Mouse (Mus musculus): Measurements from ENCODE around the gene Dnmt3b. TPM values are rescaled to one million over a fixed set of nuclear protein-coding genes. Genes with fewer than 3 reads are reported as not detected.
A peak's percentile ranks its signal among the peaks of the same experiment; 100 is the strongest.
"Not testable (repeated sequence)": the region's sequence is repeated elsewhere in the genome, so short reads cannot be mapped to it uniquely, and the experiment has no call there.

Gene Dnmt3b
- polyA plus RNA-seq, 1 experiment = 0.51 TPM

DNA sequence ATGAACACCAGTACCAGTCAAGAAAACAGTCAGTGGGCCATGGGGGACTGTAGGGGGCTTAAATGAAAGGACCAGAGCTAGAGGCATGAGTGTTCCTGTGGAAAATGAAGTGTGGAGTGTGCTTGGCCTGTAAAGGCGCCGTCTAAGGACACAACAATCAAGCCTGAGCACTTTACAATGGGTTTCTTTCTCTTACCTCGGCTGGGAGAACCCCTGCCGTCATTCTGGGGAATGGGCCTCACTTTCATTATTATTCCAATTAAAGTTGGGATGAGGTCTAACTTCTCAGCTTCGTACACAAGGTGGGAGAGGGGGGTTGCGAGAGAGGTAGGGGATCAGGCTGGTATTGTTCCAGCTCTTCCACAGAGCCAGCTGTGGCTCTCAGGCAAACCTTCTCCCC lies 6.3 kb upstream of the Dnmt3b start:
- TF ChIP-seq USF1 (IDR thresholded peaks at IDR 0.05; ENCODE audit: low read depth) = no peak
- no peak for TF ChIP-seq FOSL1 (IDR thresholded peaks at IDR 0.05; ENCODE audit: insufficient read depth, low read length, poor library complexity, severe bottlenecking)
- no peak for TF ChIP-seq MAX (IDR thresholded peaks at IDR 0.05)
- TF ChIP-seq MYOG (IDR thresholded peaks at IDR 0.05; ENCODE audit: control insufficient read depth, extremely low read depth, insufficient read length) = no peak
- TF ChIP-seq CEBPB (IDR thresholded peaks at IDR 0.05; ENCODE audit: low read depth) = no peak
- no peak for TF ChIP-seq CTCF (IDR thresholded peaks at IDR 0.05; ENCODE audit: control insufficient read depth, insufficient read depth, insufficient read length)
- no peak for TF ChIP-seq MYOD1 (IDR thresholded peaks at IDR 0.05; ENCODE audit: control insufficient read depth, insufficient read length, low read depth)
- Histone ChIP-seq H3K79me3 (ENCODE audit: low read depth) (no peaks in the 10 kb centered on the region), H3K79me2 (ENCODE audit: control insufficient read depth, insufficient read depth) (no peaks in the 10 kb centered on the region), H3ac (ENCODE audit: control insufficient read depth, insufficient read length, low read depth) (no peak overlapping the region), H3K36me3 (ENCODE audit: control insufficient read depth, insufficient read depth) (no peaks in the 10 kb centered on the region), H3K4me3 (ENCODE audit: insufficient read depth, poor library complexity, severe bottlenecking) (no peak overlapping the region), H3K27me3 (ENCODE audit: control insufficient read depth, insufficient read depth, insufficient read length) (peaks cover 20% of the 10 kb centered on the region)

DNA sequence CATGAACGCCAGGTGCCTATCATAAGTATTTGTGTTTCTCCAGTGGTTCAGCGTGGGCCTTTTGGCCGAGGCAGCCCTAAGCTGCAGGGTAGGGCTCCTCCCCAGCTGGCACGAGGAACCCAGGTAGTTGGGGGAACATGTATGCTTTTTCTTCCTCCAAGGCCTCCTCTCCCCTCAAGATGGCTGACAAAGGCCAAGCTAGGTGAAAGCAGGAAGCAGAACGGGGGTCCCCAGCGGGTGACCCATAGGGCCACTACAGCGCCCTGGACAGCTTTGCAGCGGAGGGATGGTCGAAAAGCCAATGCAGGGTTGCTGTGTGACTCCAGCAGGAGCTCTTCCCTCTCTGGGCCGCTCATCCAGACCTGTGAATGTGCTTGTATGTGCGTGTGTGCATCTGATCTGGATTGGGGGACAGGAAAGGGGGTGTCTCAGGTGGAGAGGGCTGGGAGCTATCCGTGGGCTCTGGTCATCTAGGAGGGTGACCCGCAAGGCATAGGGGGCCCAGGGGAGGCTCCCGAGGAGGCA lies 415 bp upstream of the Dnmt3b start:
- peak overlapping the region; percentile 51 for H3K4me3 ChIP-seq (ENCODE audit: insufficient read depth, poor library complexity, severe bottlenecking)
- peak overlapping the region; percentile 20 for H3ac ChIP-seq (ENCODE audit: control insufficient read depth, insufficient read length, low read depth)
- TF ChIP-seq CEBPB (IDR thresholded peaks at IDR 0.05; ENCODE audit: low read depth) = no peak
- TF ChIP-seq CTCF (IDR thresholded peaks at IDR 0.05; ENCODE audit: control insufficient read depth, insufficient read depth, insufficient read length) = no peak
- TF ChIP-seq USF1 (IDR thresholded peaks at IDR 0.05; ENCODE audit: low read depth) = no peak
- no peak for TF ChIP-seq MYOD1 (IDR thresholded peaks at IDR 0.05; ENCODE audit: control insufficient read depth, insufficient read length, low read depth)
- TF ChIP-seq MYOG (IDR thresholded peaks at IDR 0.05; ENCODE audit: control insufficient read depth, extremely low read depth, insufficient read length) = no peak
- no peak for TF ChIP-seq MAX (IDR thresholded peaks at IDR 0.05)
- H3K79me3 ChIP-seq (ENCODE audit: low read depth) = no peaks in the 10 kb centered on the region
- H3K27me3 ChIP-seq (ENCODE audit: control insufficient read depth, insufficient read depth, insufficient read length) = peaks cover 3% of the 10 kb centered on the region
- no peaks in the 10 kb centered on the region for H3K36me3 ChIP-seq (ENCODE audit: control insufficient read depth, insufficient read depth)
- H3K79me2 ChIP-seq (ENCODE audit: control insufficient read depth, insufficient read depth) = no peaks in the 10 kb centered on the region

- Histone ChIP-seq H3K79me3 (ENCODE audit: low read depth) (no peaks in the 10 kb centered on the region), H3K27me3 (ENCODE audit: control insufficient read depth, insufficient read depth, insufficient read length) (no peaks in the 10 kb centered on the region)
- TF ChIP-seq CEBPB (IDR thresholded peaks at IDR 0.05; ENCODE audit: low read depth) = no peak
Measured at GRCm38 (mm10) chr2:153650014-153650687, 901 bp downstream of the Dnmt3b start.

GRCm38 (mm10) chr2:153651681-153652080 lies 2.4 kb downstream of the Dnmt3b start:
- Histone ChIP-seq H3ac (ENCODE audit: control insufficient read depth, insufficient read length, low read depth) (no peak overlapping the region), H3K4me3 (ENCODE audit: insufficient read depth, poor library complexity, severe bottlenecking) (no peak overlapping the region), H3K79me2 (ENCODE audit: control insufficient read depth, insufficient read depth) (no peaks in the 10 kb centered on the region), H3K36me3 (ENCODE audit: control insufficient read depth, insufficient read depth) (no peaks in the 10 kb centered on the region), H3K27me3 (ENCODE audit: control insufficient read depth, insufficient read depth, insufficient read length) (no peaks in the 10 kb centered on the region), H3K79me3 (ENCODE audit: low read depth) (no peaks in the 10 kb centered on the region)
- TF ChIP-seq CEBPB (IDR thresholded peaks at IDR 0.05; ENCODE audit: low read depth) (no peak), MYOG (IDR thresholded peaks at IDR 0.05; ENCODE audit: control insufficient read depth, extremely low read depth, insufficient read length) (no peak), FOSL1 (IDR thresholded peaks at IDR 0.05; ENCODE audit: insufficient read depth, low read length, poor library complexity, severe bottlenecking) (no peak), MAX (IDR thresholded peaks at IDR 0.05) (no peak)

More at GRCm38 (mm10) chr2:153650014-153650687, 901 bp downstream of the Dnmt3b start:
- Histone ChIP-seq H3ac (ENCODE audit: control insufficient read depth, insufficient read length, low read depth) (peak overlapping the region; percentile 95), H3K79me2 (ENCODE audit: control insufficient read depth, insufficient read depth) (no peaks in the 10 kb centered on the region), H3K4me3 (ENCODE audit: insufficient read depth, poor library complexity, severe bottlenecking) (peak overlapping the region; percentile 51), H3K36me3 (ENCODE audit: control insufficient read depth, insufficient read depth) (no peaks in the 10 kb centered on the region)

DNA sequence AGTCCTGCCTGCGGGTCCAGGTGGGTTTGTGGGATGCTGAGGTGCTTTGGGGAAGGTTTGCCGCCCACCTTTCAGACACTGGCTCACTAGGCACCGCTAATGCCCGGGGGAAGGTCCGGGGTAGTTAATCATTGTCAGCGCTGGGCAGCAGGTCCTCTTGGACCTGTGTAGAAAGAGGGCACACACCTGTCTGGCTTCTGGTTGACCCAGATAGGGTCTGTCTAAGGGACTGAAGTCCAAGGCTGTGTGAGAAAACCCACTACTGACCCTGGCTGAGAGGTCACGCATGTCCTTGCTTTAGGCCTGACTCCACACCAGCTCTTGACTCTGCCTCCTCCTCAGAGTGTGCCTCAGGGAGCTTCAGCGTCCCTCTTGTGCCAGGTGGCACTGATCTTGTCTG lies 8.4 kb downstream of the Dnmt3b start:
- H3K36me3 ChIP-seq (ENCODE audit: control insufficient read depth, insufficient read depth); H3ac ChIP-seq (ENCODE audit: control insufficient read depth, insufficient read length, low read depth); H3K79me3 ChIP-seq (ENCODE audit: low read depth): not testable (repeated sequence)

GRCm38 (mm10) chr2:153660616-153661015 lies 11.4 kb downstream of the Dnmt3b start:
- TF ChIP-seq CEBPB (IDR thresholded peaks at IDR 0.05; ENCODE audit: low read depth) (no peak), MYOG (IDR thresholded peaks at IDR 0.05; ENCODE audit: control insufficient read depth, extremely low read depth, insufficient read length) (no peak), MAX (IDR thresholded peaks at IDR 0.05) (no peak), MYOD1 (IDR thresholded peaks at IDR 0.05; ENCODE audit: control insufficient read depth, insufficient read length, low read depth) (no peak), FOSL1 (IDR thresholded peaks at IDR 0.05; ENCODE audit: insufficient read depth, low read length, poor library complexity, severe bottlenecking) (no peak), CTCF (IDR thresholded peaks at IDR 0.05; ENCODE audit: control insufficient read depth, insufficient read depth, insufficient read length) (no peak), USF1 (IDR thresholded peaks at IDR 0.05; ENCODE audit: low read depth) (no peak)
- Histone ChIP-seq H3ac (ENCODE audit: control insufficient read depth, insufficient read length, low read depth) (no peak overlapping the region), H3K27me3 (ENCODE audit: control insufficient read depth, insufficient read depth, insufficient read length) (no peaks in the 10 kb centered on the region), H3K79me3 (ENCODE audit: low read depth) (no peaks in the 10 kb centered on the region), H3K36me3 (ENCODE audit: control insufficient read depth, insufficient read depth) (peaks cover 6% of the 10 kb centered on the region), H3K79me2 (ENCODE audit: control insufficient read depth, insufficient read depth) (no peaks in the 10 kb centered on the region), H3K4me3 (ENCODE audit: insufficient read depth, poor library complexity, severe bottlenecking) (no peak overlapping the region)

More for the DNA sequence above, 8.4 kb downstream of the Dnmt3b start:
- not testable (repeated sequence) for H3K79me2 ChIP-seq (ENCODE audit: control insufficient read depth, insufficient read depth); H3K4me3 ChIP-seq (ENCODE audit: insufficient read depth, poor library complexity, severe bottlenecking); H3K27me3 ChIP-seq (ENCODE audit: control insufficient read depth, insufficient read depth, insufficient read length)

All from C2C12 (cell line).